Mouse (Mus musculus) liver, embryonic 12.5 days (tissue): ENCODE measurements around the gene Siva1. TPM values are rescaled to one million over a fixed set of nuclear protein-coding genes. Genes with fewer than 3 reads are reported as not detected.

Experiments used
- ATAC-seq: fragments of 200-750 bp; cut with Nextera tagmentation; 2 replicates; pipeline ENCODE4 v1.8.0; 2017; ENCODE audit warnings: moderate number of reproducible peaks, mild to moderate bottlenecking, moderate library complexity
- H3K27ac ChIP-seq: fragments of 300-500 bp; sonication (generic); 2 replicates; pipeline ENCODE4 v1.5.1; 2016; ENCODE audit warnings: mild to moderate bottlenecking
- H3K27me3 ChIP-seq: fragments of 300-500 bp; sonication (generic); replicated peaks from 2 replicates; pipeline ENCODE4 v1.6.1; 2016; ENCODE audit warnings: mild to moderate bottlenecking, moderate library complexity
- H3K36me3 ChIP-seq: fragments of 300-500 bp; sonication (generic); 2 replicates; pipeline ENCODE4 v1.6.1; 2016; ENCODE audit warnings: mild to moderate bottlenecking, moderate library complexity
- H3K4me1 ChIP-seq: fragments of 300-500 bp; sonication (generic); 2 replicates; pipeline ENCODE4 v1.6.1; 2016
- H3K4me2 ChIP-seq: fragments of 300-500 bp; sonication (generic); 2 replicates; pipeline ENCODE4 v1.6.1; 2016; ENCODE audit warnings: mild to moderate bottlenecking, moderate library complexity
- H3K4me3 ChIP-seq: fragments of 300-500 bp; sonication (generic); 2 replicates; pipeline ENCODE4 v1.5.1; 2016; ENCODE audit warnings: mild to moderate bottlenecking, moderate library complexity
- H3K9ac ChIP-seq: fragments of 300-500 bp; sonication (generic); 2 replicates; pipeline ENCODE4 v1.6.1; 2016; ENCODE audit warnings: mild to moderate bottlenecking, moderate library complexity
- H3K9me3 ChIP-seq: fragments of 300-500 bp; sonication (generic); replicated peaks from 2 replicates; pipeline ENCODE4 v1.6.1; 2016; ENCODE audit warnings: mild to moderate bottlenecking, moderate library complexity
- WGBS: fragments of 180-500 bp; shearing (Covaris S2); methylation state at CpG from one replicate; pipeline ENCODE4 v1.1.7; 2016; ENCODE audit not compliant: insufficient replicate concordance; 5-methylcytosine and 5-hydroxymethylcytosine counted together
- polyA plus RNA-seq: library from polyadenylated mRNA; unstranded; fragments of >200 nt; fragmentation: Nextera tagmentation; extraction: Ambion mirVana; gene quantifications from 2 replicates; pipeline ENCODE4 v1.2.1, GENCODE M21; 2016

Siva1 gene
- polyA plus RNA-seq, 1 experiment from 2014 or later = 137 TPM

GRCm38 (mm10) chr12:112606998-112607397, 37.5 kb upstream of the Siva1 start:
- WGBS = 77% methylated on average over 6 of the region's 6 CpGs
- Histone ChIP-seq H3K9ac (no peak overlapping the region), H3K9me3 (no peaks in the 10 kb centered on the region), H3K36me3 (peaks cover 74% of the 10 kb centered on the region), H3K27ac (no peak overlapping the region), H3K27me3 (no peaks in the 10 kb centered on the region), H3K4me2 (no peak overlapping the region), H3K4me1 (0 out of 2 replicates have a peak, but pooled peaks cover 3% of the 10 kb centered on the region), H3K4me3 (no peak overlapping the region)
- no peak for ATAC-seq

- Histone ChIP-seq H3K9me3 (no peaks in the 10 kb centered on the region), H3K27ac (no peak overlapping the region), H3K4me2 (no peak overlapping the region), H3K27me3 (no peaks in the 10 kb centered on the region), H3K4me1 (no peaks in the 10 kb centered on the region), H3K4me3 (no peak overlapping the region), H3K9ac (no peak overlapping the region), H3K36me3 (peaks cover 64% of the 10 kb centered on the region)
- ATAC-seq = no peak
- WGBS = 76% methylated on average over 10 of the region's 10 CpGs
Measured at GRCm38 (mm10) chr12:112609031-112609430, 35.4 kb upstream of the Siva1 start.

- no peak overlapping the region for H3K9ac ChIP-seq
- H3K27ac ChIP-seq = no peak overlapping the region
- no peak for ATAC-seq
- H3K4me1 ChIP-seq = peaks cover 43% of the 10 kb centered on the region
- 59% methylated on average over 9 of the region's 9 CpGs for WGBS
- no peak overlapping the region for H3K4me2 ChIP-seq
- H3K4me3 ChIP-seq = no peak overlapping the region
- H3K36me3 ChIP-seq = peaks cover 18% of the 10 kb centered on the region
- H3K9me3 ChIP-seq = no peaks in the 10 kb centered on the region
- peaks cover 35% of the 10 kb centered on the region for H3K27me3 ChIP-seq
Measured at GRCm38 (mm10) chr12:112616668-112617067, 27.8 kb upstream of the Siva1 start.

GRCm38 (mm10) chr12:112617184-112617583, 27.3 kb upstream of the Siva1 start:
- ATAC-seq = no peak
- H3K27me3 ChIP-seq = peaks cover 39% of the 10 kb centered on the region
- peaks cover 14% of the 10 kb centered on the region; the same call in 1 of the 2 replicates for H3K36me3 ChIP-seq
- no peaks in the 10 kb centered on the region for H3K9me3 ChIP-seq
- WGBS = 48% methylated on average over 11 of the region's 11 CpGs
- peak overlapping the region; percentile 12; the same call in 1 of the 2 replicates for H3K27ac ChIP-seq
- no peak overlapping the region for H3K4me2 ChIP-seq
- peaks cover 48% of the 10 kb centered on the region for H3K4me1 ChIP-seq
- H3K9ac ChIP-seq = no peak overlapping the region
- no peak overlapping the region for H3K4me3 ChIP-seq

GRCm38 (mm10) chr12:112617898-112618380, 26.5 kb upstream of the Siva1 start:
- H3K9me3 ChIP-seq = no peaks in the 10 kb centered on the region
- H3K4me3 ChIP-seq = no peak overlapping the region
- H3K36me3 ChIP-seq = peaks cover 6% of the 10 kb centered on the region; the same call in 1 of the 2 replicates
- peaks cover 47% of the 10 kb centered on the region for H3K27me3 ChIP-seq
- no peak overlapping the region for H3K4me2 ChIP-seq
- ATAC-seq = peak; percentile 52
- 6% methylated on average over 8 of the region's 8 CpGs for WGBS
- peak overlapping the region; percentile 12; the same call in 1 of the 2 replicates for H3K27ac ChIP-seq
- peaks cover 50% of the 10 kb centered on the region for H3K4me1 ChIP-seq
- H3K9ac ChIP-seq = no peak overlapping the region

- H3K9me3 ChIP-seq = no peaks in the 10 kb centered on the region
- peak; percentile 13; the same call in 1 of the 2 replicates for ATAC-seq
- peaks cover 62% of the 10 kb centered on the region for H3K4me1 ChIP-seq
- H3K36me3 ChIP-seq = 0 out of 2 replicates have a peak, but pooled peaks cover 5% of the 10 kb centered on the region
- peak overlapping the region; percentile 80 for H3K4me2 ChIP-seq
- H3K4me3 ChIP-seq = peak overlapping the region; percentile 54
- peak overlapping the region; percentile 26 for H3K27ac ChIP-seq
- H3K9ac ChIP-seq = peak overlapping the region; percentile 65; the same call in 1 of the 2 replicates
- H3K27me3 ChIP-seq = peaks cover 51% of the 10 kb centered on the region
- 14% methylated on average over 13 of the region's 13 CpGs for WGBS
Measured at GRCm38 (mm10) chr12:112618981-112619685, 25.3 kb upstream of the Siva1 start.

- Histone ChIP-seq H3K4me1 (peaks cover 64% of the 10 kb centered on the region), H3K9me3 (no peaks in the 10 kb centered on the region), H3K36me3 (0 out of 2 replicates have a peak, but pooled peaks cover 3% of the 10 kb centered on the region), H3K27me3 (peaks cover 51% of the 10 kb centered on the region), H3K4me3 (peak within 1 kb of the TSS; percentile 54), H3K27ac (peak within 1 kb of the TSS; percentile 26), H3K4me2 (peak within 1 kb of the TSS; percentile 80), H3K9ac (peak within 1 kb of the TSS; percentile 65)
- peak; percentile 46 for ATAC-seq
- under 1% methylated on average over 54 of the region's 56 CpGs for WGBS
Measured at GRCm38 (mm10) chr12:112619686-112620353, 24.7 kb upstream of the Siva1 start, which contains the start of gene Adssl1. Gene Adssl1 (plus strand): TSS chr12:112620045.

GRCm38 (mm10) chr12:112620354-112621061, 24.0 kb upstream of the Siva1 start:
- no peaks in the 10 kb centered on the region for H3K9me3 ChIP-seq
- H3K4me1 ChIP-seq = peaks cover 64% of the 10 kb centered on the region
- no peaks in the 10 kb centered on the region for H3K36me3 ChIP-seq
- H3K27me3 ChIP-seq = peaks cover 51% of the 10 kb centered on the region
- peak overlapping the region; percentile 65 for H3K9ac ChIP-seq
- H3K4me3 ChIP-seq = peak overlapping the region; percentile 54
- peak overlapping the region; percentile 80 for H3K4me2 ChIP-seq
- 12% methylated on average over 16 of the region's 16 CpGs for WGBS
- no peak for ATAC-seq
- H3K27ac ChIP-seq = no peak overlapping the region

- 45% methylated on average over 3 of the region's 3 CpGs for WGBS
- Histone ChIP-seq H3K4me2 (no peak overlapping the region), H3K9me3 (no peaks in the 10 kb centered on the region), H3K36me3 (no peaks in the 10 kb centered on the region), H3K9ac (no peak overlapping the region), H3K4me3 (no peak overlapping the region), H3K27ac (no peak overlapping the region), H3K4me1 (peaks cover 78% of the 10 kb centered on the region), H3K27me3 (peaks cover 51% of the 10 kb centered on the region)
- ATAC-seq = no peak
Measured at GRCm38 (mm10) chr12:112621900-112622299, 22.6 kb upstream of the Siva1 start.

GRCm38 (mm10) chr12:112623742-112624141, 20.7 kb upstream of the Siva1 start:
- peak; percentile 67 for ATAC-seq
- H3K9me3 ChIP-seq = no peaks in the 10 kb centered on the region
- peaks cover 72% of the 10 kb centered on the region for H3K4me1 ChIP-seq
- peaks cover 45% of the 10 kb centered on the region for H3K27me3 ChIP-seq
- H3K9ac ChIP-seq = no peak overlapping the region
- H3K4me3 ChIP-seq = no peak overlapping the region
- H3K4me2 ChIP-seq = peak overlapping the region; percentile 5; the same call in 1 of the 2 replicates
- WGBS = 7% methylated on average over 2 of the region's 2 CpGs
- H3K36me3 ChIP-seq = no peaks in the 10 kb centered on the region
- no peak overlapping the region for H3K27ac ChIP-seq

- 70% methylated on average over 4 of the region's 4 CpGs for WGBS
- no peak for ATAC-seq
- H3K4me1 ChIP-seq = peaks cover 71% of the 10 kb centered on the region
Measured at GRCm38 (mm10) chr12:112625700-112626099, 18.8 kb upstream of the Siva1 start.

More at GRCm38 (mm10) chr12:112625700-112626099, 18.8 kb upstream of the Siva1 start:
- Histone ChIP-seq H3K36me3 (no peaks in the 10 kb centered on the region), H3K4me2 (no peak overlapping the region), H3K27me3 (peaks cover 26% of the 10 kb centered on the region), H3K27ac (no peak overlapping the region), H3K9ac (no peak overlapping the region), H3K4me3 (no peak overlapping the region), H3K9me3 (no peaks in the 10 kb centered on the region)
